8 mouse cellular contexts compared by ENCODE assay signal in the genomic region with DNA sequence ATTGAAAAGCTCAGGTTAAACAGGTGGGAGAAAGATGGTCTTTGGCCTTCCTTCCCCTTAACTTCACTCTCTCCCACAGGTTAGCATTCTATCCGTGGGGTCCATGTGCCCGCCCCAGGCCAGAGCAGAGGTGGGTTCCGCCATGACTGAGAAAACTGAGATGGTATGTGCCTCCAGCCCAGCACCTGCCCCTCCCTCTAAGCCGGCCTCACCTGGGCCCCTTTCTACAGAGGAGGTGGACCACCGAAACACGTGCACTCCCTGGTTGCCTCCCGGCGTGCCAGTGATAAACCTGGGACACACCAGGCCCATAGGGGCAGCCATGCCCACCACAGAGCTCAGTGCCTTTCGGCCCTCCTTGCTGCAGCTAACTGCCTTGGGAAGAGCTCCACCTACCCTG. TPM values are rescaled to one million over a fixed set of nuclear protein-coding genes. Genes with fewer than 3 reads are reported as not detected.
DNase-seq lines count a peak whose midpoint lies in the region; ATAC-seq and TF ChIP-seq lines count a peak whose summit lies in the region.

No protein-coding gene starts in this region.

- 69% methylated on average over 9 of the region's 9 CpGs for WGBS in heart, embryonic 11.5 days (ENCODE audit: insufficient replicate concordance)
- 73% methylated on average over 9 of the region's 9 CpGs for WGBS in forebrain, postnatal 0 days
- 15% methylated on average over 9 of the region's 9 CpGs for WGBS in liver, embryonic 12.5 days (ENCODE audit: insufficient replicate concordance)

- no peak for TF ChIP-seq CTCF in CH12.LX (conservative IDR thresholded peaks at IDR 0.05 in 1 of 2, IDR thresholded peaks at IDR 0.05 in 1 of 2; ENCODE audit: low read depth in 2 of 2, low read length in 2 of 2)
- TF ChIP-seq CTCF in forebrain, postnatal 0 days (IDR thresholded peaks at IDR 0.05; ENCODE audit: low read depth), result no peak

- peaks cover 5% of the 10 kb centered on the region; the same call in 1 of the 2 replicates for H3K36me3 ChIP-seq in heart, embryonic 11.5 days (ENCODE audit: control insufficient read depth, insufficient read depth, low read length)
- peaks cover 29 to 54% of the 10 kb centered on the region in 2 experiments for H3K36me3 ChIP-seq in CH12.LX (replicated peaks in 1 of 2; ENCODE audit: control insufficient read depth in 1 of 2, insufficient read depth in 1 of 2, low read length in 1 of 2)
- H3K36me3 ChIP-seq in forebrain, postnatal 0 days (ENCODE audit: insufficient read depth), result peaks cover 14% of the 10 kb centered on the region
- H3K36me3 ChIP-seq in liver, embryonic 12.5 days, result peaks cover 47% of the 10 kb centered on the region

- peak overlapping the region; percentile 51 for H3K4me3 ChIP-seq in heart, embryonic 11.5 days (ENCODE audit: low read depth, low read length)
- peak overlapping the region; percentile 53 to 79 (median 79) for H3K4me3 ChIP-seq in CH12.LX (replicated peaks in 1 of 3; ENCODE audit: low read depth in 2 of 3, low read length in 2 of 3, poor library complexity in 1 of 3)
- H3K4me3 ChIP-seq in forebrain, postnatal 0 days (ENCODE audit: low read depth, low read length), result no peak overlapping the region
- H3K4me3 ChIP-seq in liver, embryonic 12.5 days, result peak overlapping the region; percentile 83

- H3K4me1 ChIP-seq in heart, embryonic 11.5 days (ENCODE audit: control insufficient read depth, insufficient read depth, low read length), result peaks cover 44% of the 10 kb centered on the region
- H3K4me1 ChIP-seq in CH12.LX (ENCODE audit: control insufficient read depth in 1 of 2, insufficient read depth in 2 of 2), result peaks cover 14 to 74% of the 10 kb centered on the region in 2 experiments
- H3K4me1 ChIP-seq in forebrain, postnatal 0 days (ENCODE audit: insufficient read depth), result peaks cover 5% of the 10 kb centered on the region; the same call in 1 of the 2 replicates
- H3K4me1 ChIP-seq in liver, embryonic 12.5 days, result peaks cover 82% of the 10 kb centered on the region

- no peak for DNase-seq in heart, postnatal 4 days
- DNase-seq in CH12.LX (ENCODE audit: extremely low read depth), result no peak
- no peak for DNase-seq in forebrain, postnatal 0 days
- DNase-seq in urinary bladder, postnatal 25 days (ENCODE audit: low spot score), result no peak
- DNase-seq in adrenal gland, adult 18-20 months (ENCODE audit: low spot score in 2 of 2), result no peak
- DNase-seq in right cerebral cortex, postnatal 4 days, result no peak

- H3K9ac ChIP-seq in heart, embryonic 11.5 days (ENCODE audit: low read depth, low read length), result peak overlapping the region; percentile 72
- peak overlapping the region; percentile 81 for H3K9ac ChIP-seq in CH12.LX (ENCODE audit: insufficient read depth, low read depth)
- H3K9ac ChIP-seq in forebrain, postnatal 0 days, result no peak overlapping the region
- H3K9ac ChIP-seq in liver, embryonic 12.5 days, result peak overlapping the region; percentile 97

- ATAC-seq in heart, embryonic 11.5 days (replicated peaks; ENCODE audit: insufficient number of reproducible peaks, low FRiP score, low TSS enrichment), result no peak
- no peak for ATAC-seq in forebrain, postnatal 0 days
- no peak for ATAC-seq in liver, embryonic 12.5 days

- peaks cover 50% of the 10 kb centered on the region for H3K27me3 ChIP-seq in heart, embryonic 11.5 days (ENCODE audit: control insufficient read depth, insufficient read depth, low read length)
- H3K27me3 ChIP-seq in CH12.LX (replicated peaks), result no peaks in the 10 kb centered on the region
- 0 out of 2 replicates have a peak, but pooled peaks cover 6% of the 10 kb centered on the region for H3K27me3 ChIP-seq in forebrain, postnatal 0 days (ENCODE audit: insufficient read depth, low read length)
- peaks cover 26% of the 10 kb centered on the region for H3K27me3 ChIP-seq in liver, embryonic 12.5 days (replicated peaks)

- TF ChIP-seq POLR2A in CH12.LX (IDR thresholded peaks at IDR 0.05; ENCODE audit: low read depth, low read length), result no peak

- H3K9me3 ChIP-seq in heart, embryonic 11.5 days (replicated peaks; ENCODE audit: control insufficient read depth, low read length), result no peaks in the 10 kb centered on the region
- peaks cover 2% of the 10 kb centered on the region for H3K9me3 ChIP-seq in CH12.LX (replicated peaks; ENCODE audit: low read length)
- H3K9me3 ChIP-seq in forebrain, postnatal 0 days (ENCODE audit: low read length), result no peaks in the 10 kb centered on the region
- no peaks in the 10 kb centered on the region for H3K9me3 ChIP-seq in liver, embryonic 12.5 days (replicated peaks)

- H3K27ac ChIP-seq in heart, embryonic 11.5 days (ENCODE audit: low read depth, low read length), result peak overlapping the region; percentile 91
- H3K27ac ChIP-seq in CH12.LX (ENCODE audit: insufficient read depth, low read depth), result peak overlapping the region; percentile 99
- H3K27ac ChIP-seq in forebrain, postnatal 0 days (ENCODE audit: low read depth, low read length), result peak overlapping the region; percentile 54; the same call in 1 of the 2 replicates
- peak overlapping the region; percentile 97 for H3K27ac ChIP-seq in liver, embryonic 12.5 days

- in situ Hi-C loops in CH12.LX (cut with MboI; ENCODE audit: low pct_ligation_motif_present, low pct_unique_long_range_greater_than_20kb, low sequenced_read_pairs), result no loop called here

- peaks cover 18% of the 10 kb centered on the region for H3K79me2 ChIP-seq in CH12.LX (replicated peaks; ENCODE audit: control insufficient read depth, extremely low read depth, insufficient read depth, poor library complexity, severe bottlenecking)

- TF ChIP-seq EP300 in CH12.LX (IDR thresholded peaks at IDR 0.05; ENCODE audit: low read length), result no peak

- dilution Hi-C loops in CH12.LX (cut with MboI; ENCODE audit: extremely low pct_ligation_motif_present, extremely low pct_unique_long_range_greater_than_20kb, low sequenced_read_pairs), result no loop called here

- no peak for TF ChIP-seq RAD21 in CH12.LX (IDR thresholded peaks at IDR 0.05; ENCODE audit: low read depth, low read length)

- peak overlapping the region; percentile 79 for H3K4me2 ChIP-seq in heart, embryonic 11.5 days
- peak overlapping the region; percentile 57 for H3K4me2 ChIP-seq in CH12.LX (ENCODE audit: insufficient read depth, low read depth, poor library complexity, severe bottlenecking)
- H3K4me2 ChIP-seq in forebrain, postnatal 0 days (ENCODE audit: low read depth), result peak overlapping the region; percentile 5; the same call in 1 of the 2 replicates
- H3K4me2 ChIP-seq in liver, embryonic 12.5 days, result peak overlapping the region; percentile 96

RNA-seq across cellular contexts. Expression of gene Lyl1, which starts 1.3 kb away (rescaled TPM):
- 19.5 and 22.9 TPM in 2 replicates for polyA plus RNA-seq in heart, embryonic 11.5 days (2014; fragmentation: Nextera tagmentation; extraction: Ambion mirVana)
- total RNA-seq in heart, postnatal 4 days (2021), result 10 to 100 TPM in 1 of 2 experiments, 1 to 10 TPM in 1; 9.6 to 10.6 TPM
- total RNA-seq in CH12.LX (2012; rRNA removed) (38.5 and 45.5 TPM in 2 replicates), CH12.LX (2014; rRNA removed) (20.3 and 20.6 TPM in 2 replicates)
- polyA plus RNA-seq in CH12.LX (2012; ENCODE audit: insufficient read length, low read depth), result 53.2 and 54.5 TPM in 2 replicates
- total RNA-seq in forebrain, postnatal 0 days (2014; rRNA removed), result 2.2 and 2.7 TPM in 2 replicates
- polyA plus RNA-seq in forebrain, postnatal 0 days (2015; fragmentation: Nextera tagmentation; extraction: Ambion mirVana), result 2.4 and 2.5 TPM in 2 replicates
- 82.3 and 83.1 TPM in 2 replicates for polyA plus RNA-seq in liver, embryonic 12.5 days (2016; fragmentation: Nextera tagmentation; extraction: Ambion mirVana)
- total RNA-seq in adrenal gland, adult 18-20 months (2021), result 1 to 10 TPM; 2.7 to 2.8 TPM

RNA-seq across cellular contexts. Expression of gene Nacc1, which starts 14.9 kb away (rescaled TPM):
- 19.1 and 19.6 TPM in 2 replicates for polyA plus RNA-seq in heart, embryonic 11.5 days (2014; fragmentation: Nextera tagmentation; extraction: Ambion mirVana)
- total RNA-seq in heart, postnatal 4 days (2021), result 10 to 100 TPM; 65.0 to 68.7 TPM
- total RNA-seq in CH12.LX (2012; rRNA removed) (45.1 and 49.0 TPM in 2 replicates), CH12.LX (2014; rRNA removed) (21.9 and 23.3 TPM in 2 replicates)
- polyA plus RNA-seq in CH12.LX (2012; ENCODE audit: insufficient read length, low read depth), result 73.0 and 84.1 TPM in 2 replicates
- total RNA-seq in forebrain, postnatal 0 days (2014; rRNA removed), result 65.9 and 78.2 TPM in 2 replicates
- 14.6 and 14.7 TPM in 2 replicates for polyA plus RNA-seq in forebrain, postnatal 0 days (2015; fragmentation: Nextera tagmentation; extraction: Ambion mirVana)
- 12.5 and 12.9 TPM in 2 replicates for polyA plus RNA-seq in liver, embryonic 12.5 days (2016; fragmentation: Nextera tagmentation; extraction: Ambion mirVana)
- total RNA-seq in adrenal gland, adult 18-20 months (2021), result 10 to 100 TPM; 71.3 to 77.8 TPM

RNA-seq across cellular contexts. Expression of gene Trmt1, which starts 16.5 kb away (rescaled TPM):
- 49.7 and 51.6 TPM in 2 replicates for polyA plus RNA-seq in heart, embryonic 11.5 days (2014; fragmentation: Nextera tagmentation; extraction: Ambion mirVana)
- total RNA-seq in heart, postnatal 4 days (2021), result 10 to 100 TPM; 47.4 to 48.8 TPM
- 157 and 160 TPM in 2 replicates for total RNA-seq in CH12.LX (2012; rRNA removed)
- total RNA-seq in CH12.LX (2014; rRNA removed), result 77.0 and 94.5 TPM in 2 replicates
- 140 and 157 TPM in 2 replicates for polyA plus RNA-seq in CH12.LX (2012; ENCODE audit: insufficient read length, low read depth)
- 89.5 and 94.8 TPM in 2 replicates for total RNA-seq in forebrain, postnatal 0 days (2014; rRNA removed)
- 59.8 and 67.5 TPM in 2 replicates for polyA plus RNA-seq in forebrain, postnatal 0 days (2015; fragmentation: Nextera tagmentation; extraction: Ambion mirVana)
- polyA plus RNA-seq in liver, embryonic 12.5 days (2016; fragmentation: Nextera tagmentation; extraction: Ambion mirVana), result 57.3 and 62.0 TPM in 2 replicates
- total RNA-seq in adrenal gland, adult 18-20 months (2021), result 10 to 100 TPM; 66.3 to 79.0 TPM

RNA-seq across cellular contexts. Expression of gene G430095P16Rik, which starts 20.2 kb away (rescaled TPM):
- polyA plus RNA-seq in heart, embryonic 11.5 days (2014; fragmentation: Nextera tagmentation; extraction: Ambion mirVana), result 3.4 and 5.4 TPM in 2 replicates
- 1 to 10 TPM; 1.1 to 1.3 TPM for total RNA-seq in heart, postnatal 4 days (2021)
- 0.17 TPM in 1 of 2 replicates, not detected in the other for total RNA-seq in CH12.LX (2012; rRNA removed)
- 0.39 TPM in 1 of 2 replicates, not detected in the other for total RNA-seq in CH12.LX (2014; rRNA removed)
- not detected in 2 replicates for polyA plus RNA-seq in CH12.LX (2012; ENCODE audit: insufficient read length, low read depth)
- total RNA-seq in forebrain, postnatal 0 days (2014; rRNA removed), result not detected in 2 replicates
- 0.56 and 1.0 TPM in 2 replicates for polyA plus RNA-seq in forebrain, postnatal 0 days (2015; fragmentation: Nextera tagmentation; extraction: Ambion mirVana)
- polyA plus RNA-seq in liver, embryonic 12.5 days (2016; fragmentation: Nextera tagmentation; extraction: Ambion mirVana), result 11.0 and 12.0 TPM in 2 replicates
- under 1 TPM; 0.45 to 0.76 TPM for total RNA-seq in adrenal gland, adult 18-20 months (2021)

RNA-seq across cellular contexts. Expression of gene Ier2, which starts 39.9 kb away (rescaled TPM):
- polyA plus RNA-seq in heart, embryonic 11.5 days (2014; fragmentation: Nextera tagmentation; extraction: Ambion mirVana), result 52.3 and 55.9 TPM in 2 replicates
- total RNA-seq in heart, postnatal 4 days (2021), result 10 to 100 TPM; 33.3 to 35.5 TPM
- total RNA-seq in CH12.LX (2012; rRNA removed) (22.7 and 30.3 TPM in 2 replicates), CH12.LX (2014; rRNA removed) (30.9 and 35.4 TPM in 2 replicates)
- 25.7 and 26.3 TPM in 2 replicates for polyA plus RNA-seq in CH12.LX (2012; ENCODE audit: insufficient read length, low read depth)
- total RNA-seq in forebrain, postnatal 0 days (2014; rRNA removed), result 4.8 and 8.5 TPM in 2 replicates
- polyA plus RNA-seq in forebrain, postnatal 0 days (2015; fragmentation: Nextera tagmentation; extraction: Ambion mirVana), result 19.3 and 22.7 TPM in 2 replicates
- polyA plus RNA-seq in liver, embryonic 12.5 days (2016; fragmentation: Nextera tagmentation; extraction: Ambion mirVana), result 36.4 and 37.4 TPM in 2 replicates
- 10 to 100 TPM; 20.7 to 24.6 TPM for total RNA-seq in adrenal gland, adult 18-20 months (2021)

Comparison
In these comparisons a context has a peak if more than half of its experiments do, and no peak if none do; other contexts are left out.
1. H3K4me2 ChIP-seq: peak in every context shown above with its lines; median percentile 96 in liver, embryonic 12.5 days; 79 in heart, embryonic 11.5 days; 57 in CH12.LX; 5 in forebrain, postnatal 0 days.